Mouse (Mus musculus) G1E-ER4 (cell line): ENCODE data around the gene Gp5. TPM values are rescaled to one million over a fixed set of nuclear protein-coding genes. Genes with fewer than 3 reads are reported as not detected.

ENCODE experiments used
- GATA1 ChIP-seq: IDR thresholded peaks from one replicate; pipeline ENCODE4 v1.8.0; 2012; ENCODE audit warnings: low read length, inconsistent platforms
- polyA plus RNA-seq: library from polyadenylated mRNA; stranded (reverse); fragments of >175 nt; gene quantifications from 2 replicates; pipeline ENCODE4 v1.2.3, GENCODE M21; 2012

Gene Gp5
- polyA plus RNA-seq: 112 and 124 TPM in 2 replicates

DNA sequence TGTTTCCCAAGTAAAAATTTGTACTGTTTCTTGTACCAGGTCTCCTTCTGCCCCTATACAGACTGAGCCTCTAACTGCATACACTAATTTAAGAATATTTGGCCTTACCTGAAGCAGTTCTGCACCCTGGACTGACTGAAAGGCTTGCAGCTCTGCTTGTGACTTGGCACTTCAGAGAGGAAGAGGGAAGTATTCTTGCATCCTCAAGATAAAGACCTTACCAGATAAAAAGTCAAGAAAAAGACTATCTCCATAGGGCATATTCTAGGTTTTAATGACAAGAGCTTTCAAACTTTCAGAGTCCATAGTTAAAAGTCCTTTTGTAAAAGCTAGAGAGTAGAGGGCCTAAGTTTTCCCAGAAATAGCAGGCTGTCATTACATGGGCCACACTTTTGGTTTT is at the start of gene Gp5:
Gp5 (minus strand) TSS at position 133 of the 400 bp plus-strand sequence.
- TF ChIP-seq GATA1: peak; percentile 83

DNA sequence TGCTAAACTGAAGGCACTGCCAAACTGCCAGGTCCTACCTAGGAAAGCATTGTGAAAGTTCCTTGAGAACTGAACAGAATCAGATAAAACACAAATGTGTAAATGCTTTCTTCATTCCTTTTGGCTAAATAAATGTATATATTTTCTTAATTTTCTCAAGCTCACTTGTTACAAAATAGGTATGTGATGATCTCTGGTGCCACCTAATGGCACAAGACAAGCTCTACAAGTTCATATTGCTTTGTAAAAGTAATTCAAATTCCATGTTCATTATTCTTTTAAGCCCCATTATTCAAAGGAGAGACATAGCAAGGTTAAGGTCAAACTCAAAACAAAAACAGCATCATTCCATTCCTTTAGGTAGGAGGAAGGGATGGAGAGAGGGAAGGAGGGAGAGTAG is 3.7 kb upstream of the Gp5 start:
- no peak for TF ChIP-seq GATA1

GRCm38 (mm10) chr16:30310171-30310515 is 436 bp downstream of the Gp5 start:
- no peak for TF ChIP-seq GATA1

DNA sequence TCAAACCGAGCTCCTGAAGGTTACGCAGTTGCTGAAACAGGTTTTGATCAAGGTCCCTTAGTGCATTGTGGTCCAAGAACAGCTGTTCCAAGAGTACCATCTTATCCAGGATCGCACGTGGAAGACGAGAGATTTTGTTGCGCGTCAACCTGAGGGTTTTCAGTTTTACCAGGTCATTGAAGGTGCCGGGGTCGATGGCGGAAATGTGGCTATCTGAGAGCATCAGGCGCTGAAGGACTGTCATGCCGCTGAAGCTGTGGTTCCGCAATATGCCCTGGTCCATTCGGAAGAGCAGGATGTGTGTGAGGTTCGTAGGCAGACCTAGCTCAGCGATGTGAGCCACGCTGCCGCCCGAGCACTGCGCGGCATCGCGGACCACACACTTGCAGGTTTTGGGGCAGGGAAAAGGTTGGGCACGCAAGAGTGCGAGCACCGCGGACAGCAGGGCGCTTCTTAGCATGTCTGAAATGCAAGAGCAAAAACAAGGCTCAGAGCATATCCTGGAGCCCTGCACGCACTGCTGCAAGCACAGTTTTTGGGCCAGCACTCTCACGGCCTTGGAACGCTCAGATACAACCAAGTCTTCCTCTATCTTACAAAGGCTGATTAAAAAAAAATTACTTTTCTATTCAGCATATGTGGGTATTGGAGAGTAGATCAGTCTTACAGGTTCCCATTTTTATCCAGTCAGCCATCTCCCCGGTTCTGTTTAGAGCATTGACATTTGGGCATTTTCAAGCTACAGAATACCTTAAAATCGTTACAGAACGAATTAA is 996 bp downstream of the Gp5 start:
- no peak for TF ChIP-seq GATA1

DNA sequence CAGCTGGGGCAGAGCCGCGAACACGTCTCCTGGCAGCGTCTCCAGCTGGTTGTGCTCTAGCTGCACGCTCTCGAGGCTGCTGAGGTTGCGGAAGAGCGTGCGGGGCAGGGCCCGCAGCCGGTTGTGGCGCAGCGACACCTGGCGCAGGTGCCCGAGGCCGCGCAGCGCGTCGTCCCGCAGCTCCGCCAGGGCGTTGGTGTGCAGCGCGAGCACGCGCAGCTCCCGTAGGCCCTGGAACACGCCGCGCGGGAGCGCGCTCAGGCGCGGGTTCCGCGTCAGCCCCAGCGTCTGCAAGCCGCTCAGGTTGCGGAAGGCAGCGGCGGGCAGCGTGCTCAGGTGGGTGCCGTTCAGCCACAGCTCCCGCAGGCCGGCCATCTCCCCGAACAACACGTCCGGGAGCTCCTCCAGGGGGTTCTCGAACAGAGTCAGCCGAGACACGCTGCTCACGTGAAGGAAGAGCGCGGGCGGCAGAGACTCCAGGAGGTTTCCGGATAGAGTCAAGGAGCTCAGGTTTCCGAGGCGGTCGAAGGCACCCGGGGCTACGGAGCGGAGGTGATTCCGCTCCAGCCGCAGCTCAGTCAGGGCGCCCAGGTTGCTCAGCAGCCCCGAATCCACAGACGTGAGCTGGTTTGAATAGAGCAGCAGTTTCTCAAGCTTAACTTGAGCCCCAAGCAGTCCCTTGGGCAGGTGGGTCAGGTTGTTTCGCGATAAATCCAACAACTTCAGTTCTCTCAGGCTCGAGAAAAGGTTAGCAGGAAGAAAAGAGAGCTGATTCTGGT is 1.8 kb downstream of the Gp5 start:
- no peak for TF ChIP-seq GATA1

DNA sequence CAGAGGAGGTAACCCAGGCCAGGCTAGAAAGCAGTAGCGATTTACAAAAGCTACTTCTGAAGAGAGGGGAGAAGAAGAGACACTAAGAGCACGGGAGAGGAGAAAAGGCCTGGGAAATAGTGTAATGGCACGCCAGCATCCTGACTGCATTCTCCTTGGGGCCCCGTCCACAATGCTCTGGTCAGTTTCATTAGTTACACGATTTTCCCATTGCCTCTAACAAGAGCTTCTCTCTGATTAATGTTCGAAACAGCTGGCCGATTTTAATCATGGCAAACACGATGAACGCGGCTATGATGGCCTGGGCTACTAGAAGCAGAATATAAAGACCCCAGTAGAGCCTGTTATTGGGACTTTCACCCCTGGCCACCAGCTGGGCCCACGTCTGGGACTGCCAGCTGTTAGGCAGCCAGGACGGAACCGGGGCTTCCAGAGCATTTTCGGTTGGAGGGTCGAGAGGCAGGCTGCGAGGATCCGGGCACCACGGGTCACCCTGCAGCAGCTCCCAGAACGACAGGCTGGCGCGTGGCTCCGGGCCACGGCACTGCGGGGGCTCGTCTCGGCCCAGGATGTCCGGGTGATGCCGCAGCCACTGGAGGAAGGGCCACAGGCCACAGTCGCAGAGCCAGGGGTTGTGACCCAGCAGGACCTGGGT is 2.5 kb downstream of the Gp5 start:
- no peak for TF ChIP-seq GATA1

- TF ChIP-seq GATA1: no peak
Measured at GRCm38 (mm10) chr16:30307306-30307705, 3.3 kb downstream of the Gp5 start.

DNA sequence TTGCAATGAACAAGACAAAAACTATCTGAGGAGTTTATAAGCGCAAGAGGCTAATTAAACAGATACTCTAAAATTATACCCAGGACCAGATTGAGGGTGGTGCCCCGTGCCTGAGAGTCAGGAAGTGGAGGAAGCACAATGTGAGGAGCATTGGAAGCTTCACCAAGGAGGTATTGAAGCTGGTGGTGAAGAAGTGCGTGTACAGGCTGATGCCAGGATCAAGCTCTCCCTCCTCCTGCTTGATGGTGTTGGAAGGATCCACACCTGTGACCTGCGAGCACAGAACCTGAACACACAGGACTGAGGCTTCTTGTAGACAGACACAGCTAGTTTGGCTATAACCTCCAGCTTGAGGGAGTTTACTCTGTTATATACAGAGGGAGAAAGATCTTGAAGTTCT is 4.5 kb downstream of the Gp5 start:
- no peak for TF ChIP-seq GATA1

- no peak for TF ChIP-seq GATA1
Measured at GRCm38 (mm10) chr16:30304236-30304635, 6.3 kb downstream of the Gp5 start.

- TF ChIP-seq GATA1: no peak
Measured at GRCm38 (mm10) chr16:30303411-30303810, 7.2 kb downstream of the Gp5 start.

- TF ChIP-seq GATA1: no peak
Measured at GRCm38 (mm10) chr16:30302686-30303085, 7.9 kb downstream of the Gp5 start.

DNA sequence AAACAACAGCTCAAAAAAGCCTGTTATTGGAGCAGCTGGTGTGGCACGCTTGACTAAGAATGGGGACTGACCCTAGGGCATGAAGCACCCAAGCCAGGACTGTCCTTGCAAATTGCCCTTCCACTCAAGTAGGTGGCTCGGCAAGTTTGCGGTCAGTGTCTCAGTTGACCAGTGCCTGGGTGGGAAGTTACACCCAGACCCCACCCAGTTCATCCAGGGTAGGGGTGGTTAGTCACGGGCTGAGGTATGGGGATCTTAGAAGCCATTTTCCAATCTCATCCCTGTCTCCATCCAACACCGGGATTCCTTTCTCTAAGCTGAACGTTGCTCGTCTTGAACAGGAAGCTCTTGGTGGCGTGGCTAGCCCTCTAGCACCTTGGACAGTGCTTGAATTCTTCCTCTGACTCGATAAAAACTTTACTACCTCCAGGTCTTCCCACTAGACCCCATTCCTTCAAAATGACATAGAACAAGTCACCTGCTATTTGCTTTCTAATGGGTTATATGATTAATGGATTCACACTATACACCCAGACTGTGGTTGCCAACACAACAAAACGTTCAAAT is 10.8 kb downstream of the Gp5 start:
- TF ChIP-seq GATA1: no peak

DNA sequence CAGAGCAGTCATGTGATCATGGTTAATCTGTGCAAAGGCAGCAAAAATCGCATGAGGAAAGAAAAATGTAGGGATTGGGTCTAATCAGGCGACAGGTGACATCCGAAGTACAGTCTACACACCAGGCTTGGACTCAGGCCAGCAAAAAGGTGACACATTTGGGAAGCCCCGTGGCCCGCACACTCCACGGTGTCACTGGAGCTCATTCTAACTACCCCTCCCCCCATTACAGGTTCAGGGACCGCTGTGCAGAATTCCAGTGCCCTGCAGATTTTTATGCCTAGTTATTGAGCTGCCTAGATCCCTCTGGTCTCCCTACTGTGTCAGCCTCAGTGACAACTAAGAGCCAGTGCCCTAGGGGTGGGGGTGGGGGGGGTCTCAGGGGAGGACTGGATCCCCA is 13.1 kb downstream of the Gp5 start:
- TF ChIP-seq GATA1: no peak

- TF ChIP-seq GATA1: no peak
Measured at GRCm38 (mm10) chr16:30296601-30297275, 13.8 kb downstream of the Gp5 start.

DNA sequence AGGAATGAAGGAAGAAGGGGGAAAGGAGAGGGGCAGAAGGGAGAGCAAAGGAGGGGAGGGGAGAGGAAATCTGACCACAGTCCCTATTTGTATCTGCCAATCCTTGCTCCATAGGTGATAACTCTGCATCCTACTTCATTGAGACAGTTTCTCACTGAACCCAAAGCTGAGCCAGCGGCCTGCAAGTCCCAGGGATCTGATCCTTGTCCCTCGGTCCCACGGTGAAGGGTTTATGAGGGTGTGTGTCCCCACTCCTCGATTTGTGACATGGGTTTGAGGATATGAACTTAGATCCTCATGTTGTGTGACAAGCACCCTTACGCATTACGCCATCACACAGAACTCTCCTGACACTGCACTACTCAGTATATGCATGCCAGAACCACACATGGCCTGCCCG is 15.5 kb downstream of the Gp5 start:
- no peak for TF ChIP-seq GATA1
